Mouse (Mus musculus) megakaryocyte, embryonic 14.5 days (primary cell): ENCODE measurements around the gene Rgp1.

Experiments
- FLI1 ChIP-seq: IDR thresholded peaks from 2 replicates; pipeline ENCODE4 v1.6.1; 2012; ENCODE audit warnings: low read length, inconsistent platforms, mixed read lengths
- GATA1 ChIP-seq: IDR thresholded peaks from 3 replicates; pipeline ENCODE4 v1.6.1; 2012; ENCODE audit warnings: mixed read lengths, low read length, inconsistent platforms, borderline replicate concordance

GRCm38 (mm10) chr4:43630030-43630581 is 51.6 kb downstream of the Rgp1 start:
- TF ChIP-seq GATA1 = no peak
- TF ChIP-seq FLI1 = no peak
